Mouse (Mus musculus) midbrain, embryonic 14.5 days (tissue): ENCODE results near the gene Map2k5. TPM values are rescaled to one million over a fixed set of nuclear protein-coding genes. Genes with fewer than 3 reads are reported as not detected.

Source experiments
- ATAC-seq: fragments of 200-750 bp; cut with Nextera tagmentation; 2 replicates; pipeline ENCODE4 v1.8.0; 2017; ENCODE audit warnings: moderate number of reproducible peaks, moderate library complexity; ENCODE audit not compliant: low FRiP score, low TSS enrichment
- DNase-seq: peaks from one replicate; pipeline ENCODE4 v3.0.0-alpha.2; 2015
- H3K27ac ChIP-seq: fragments of 300-500 bp; sonication (generic); replicated peaks from 2 replicates; pipeline ENCODE4 v1.5.1; 2014; ENCODE audit warnings: mild to moderate bottlenecking, low read depth, low read length, moderate library complexity
- H3K27me3 ChIP-seq: fragments of 300-500 bp; sonication (generic); 2 replicates; pipeline ENCODE4 v1.6.1; 2014; ENCODE audit warnings: low read length, control low read depth, mixed read lengths; ENCODE audit not compliant: control insufficient read depth, insufficient read depth
- H3K36me3 ChIP-seq: fragments of 300-500 bp; sonication (generic); 2 replicates; pipeline ENCODE4 v1.6.1; 2014; ENCODE audit warnings: low read length, control low read depth; ENCODE audit not compliant: control insufficient read depth, insufficient read depth
- H3K4me1 ChIP-seq: fragments of 300-500 bp; sonication (generic); 2 replicates; pipeline ENCODE4 v1.6.1; 2014; ENCODE audit warnings: mild to moderate bottlenecking, antibody characterized with exemption, low read length, control low read depth; ENCODE audit not compliant: control insufficient read depth, insufficient read depth
- H3K4me2 ChIP-seq: fragments of 300-500 bp; sonication (generic); 2 replicates; pipeline ENCODE4 v1.6.1; 2014; ENCODE audit warnings: mild to moderate bottlenecking, low read length, moderate library complexity
- H3K4me3 ChIP-seq: fragments of 300-500 bp; sonication (generic); replicated peaks from 2 replicates; pipeline ENCODE4 v1.5.1; 2014; ENCODE audit warnings: low read depth, low read length
- H3K9ac ChIP-seq: fragments of 300-500 bp; sonication (generic); replicated peaks from 2 replicates; pipeline ENCODE4 v1.6.1; 2014; ENCODE audit warnings: mild to moderate bottlenecking, low read length, moderate library complexity
- H3K9me3 ChIP-seq: fragments of 300-500 bp; sonication (generic); 2 replicates; pipeline ENCODE4 v1.6.1; 2016; ENCODE audit warnings: low read length, control low read depth, mixed read lengths; ENCODE audit not compliant: control insufficient read depth
- WGBS: fragments of 180-500 bp; shearing (Covaris S2); extraction: QIAGEN DNeasy Blood & Tissue Kit; methylation state at CpG from one replicate; pipeline ENCODE4 v1.1.7; 2014; 5-methylcytosine and 5-hydroxymethylcytosine counted together
- polyA plus RNA-seq: library from polyadenylated mRNA; unstranded; fragments of >200 nt; fragmentation: Nextera tagmentation; extraction: Ambion mirVana; gene quantifications from 2 replicates; pipeline ENCODE4 v1.2.1, GENCODE M21; 2014

The Map2k5 gene
- polyA plus RNA-seq, 1 experiment from 2014 or later, result 43.9 TPM

- Histone ChIP-seq H3K4me1 (no peaks in the 10 kb centered on the region), H3K9me3 (no peaks in the 10 kb centered on the region), H3K9ac (no peak overlapping the region), H3K36me3 (0 out of 2 replicates have a peak, but pooled peaks cover 2% of the 10 kb centered on the region), H3K4me3 (no peak overlapping the region), H3K27me3 (0 out of 2 replicates have a peak, but pooled peaks cover 3% of the 10 kb centered on the region), H3K4me2 (no peak overlapping the region), H3K27ac (no peak overlapping the region)
- WGBS, result 79% methylated on average over 8 of the region's 8 CpGs
- ATAC-seq (no peak), DNase-seq (no peak)
Measured at GRCm38 (mm10) chr9:63163756-63164155, 213.9 kb downstream of the Map2k5 start.

DNA sequence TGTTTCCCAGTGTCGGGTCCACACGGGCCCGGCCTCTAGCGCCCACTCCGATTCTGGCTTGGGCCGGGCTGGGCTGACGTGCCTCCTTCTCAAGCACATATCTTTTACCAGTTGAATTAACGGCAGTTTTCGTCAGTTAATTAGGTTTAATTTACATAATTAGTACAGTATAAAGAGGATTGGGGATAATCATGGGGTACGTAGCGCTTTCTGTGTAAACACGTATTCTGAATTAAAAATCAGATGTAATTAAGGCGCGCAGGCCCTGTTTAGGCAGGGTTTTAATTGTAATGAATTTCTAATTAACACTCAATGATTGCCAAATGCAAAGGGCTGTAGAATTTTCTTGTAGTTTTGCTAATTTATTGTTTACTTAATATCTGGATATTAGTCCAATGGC lies 225.8 kb downstream of the Map2k5 start:
- H3K4me1 ChIP-seq, result peaks cover 16% of the 10 kb centered on the region
- ATAC-seq (no peak), DNase-seq (peak; percentile 25)
- H3K9me3 ChIP-seq, result no peaks in the 10 kb centered on the region
- H3K4me2 ChIP-seq, result no peak overlapping the region
- H3K27me3 ChIP-seq, result peaks cover 72% of the 10 kb centered on the region
- no peak overlapping the region for H3K4me3 ChIP-seq
- 17% methylated on average over 14 of the region's 14 CpGs for WGBS
- H3K27ac ChIP-seq, result no peak overlapping the region
- H3K9ac ChIP-seq, result no peak overlapping the region
- H3K36me3 ChIP-seq, result no peaks in the 10 kb centered on the region

DNA sequence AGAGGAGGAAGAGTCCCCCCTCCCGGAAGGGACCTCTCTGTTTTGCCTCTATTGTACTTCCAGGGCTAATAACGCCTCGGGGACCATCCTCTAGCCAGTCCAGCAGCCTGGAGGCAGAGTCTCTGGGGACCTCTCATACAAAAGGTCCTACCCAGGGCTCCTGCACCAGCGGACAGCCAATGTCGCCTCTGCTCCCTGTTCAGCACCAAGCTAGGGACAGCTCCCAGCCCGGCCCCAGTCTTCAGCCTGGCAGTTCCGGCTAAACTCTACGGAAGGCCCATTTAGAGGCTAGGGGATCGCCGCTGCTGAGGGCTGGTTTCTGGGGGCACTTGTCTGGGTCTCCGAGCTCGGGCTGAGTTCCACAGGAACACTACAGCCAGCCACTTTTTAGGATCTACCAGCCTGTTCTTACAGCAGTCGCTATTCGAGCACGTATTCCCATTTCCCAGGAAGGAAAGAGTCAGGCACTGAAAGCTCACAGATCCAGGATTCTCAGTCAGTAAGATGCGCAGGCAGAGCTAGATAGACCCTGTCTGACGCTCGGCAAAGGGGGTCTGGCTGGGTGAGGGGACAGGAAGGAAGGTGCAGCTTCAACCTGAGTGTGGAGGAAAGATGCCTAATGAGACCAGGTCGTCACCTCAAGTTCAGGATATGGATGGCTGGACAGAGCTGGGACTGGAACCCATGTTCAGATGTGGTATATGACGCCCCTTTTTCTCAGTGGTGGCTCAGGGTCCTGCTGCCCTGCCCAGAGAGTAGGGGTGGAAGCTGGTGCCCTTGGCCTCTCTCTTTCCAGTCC lies 226.4 kb downstream of the Map2k5 start:
- WGBS, result 2% methylated on average over 20 of the region's 20 CpGs
- Histone ChIP-seq H3K27ac (no peak overlapping the region), H3K27me3 (peaks cover 79% of the 10 kb centered on the region), H3K9me3 (no peaks in the 10 kb centered on the region), H3K36me3 (no peaks in the 10 kb centered on the region), H3K4me1 (peaks cover 16% of the 10 kb centered on the region), H3K9ac (no peak overlapping the region), H3K4me3 (no peak overlapping the region), H3K4me2 (no peak overlapping the region)
- DNase-seq (peak; percentile 74), ATAC-seq (no peak)

DNA sequence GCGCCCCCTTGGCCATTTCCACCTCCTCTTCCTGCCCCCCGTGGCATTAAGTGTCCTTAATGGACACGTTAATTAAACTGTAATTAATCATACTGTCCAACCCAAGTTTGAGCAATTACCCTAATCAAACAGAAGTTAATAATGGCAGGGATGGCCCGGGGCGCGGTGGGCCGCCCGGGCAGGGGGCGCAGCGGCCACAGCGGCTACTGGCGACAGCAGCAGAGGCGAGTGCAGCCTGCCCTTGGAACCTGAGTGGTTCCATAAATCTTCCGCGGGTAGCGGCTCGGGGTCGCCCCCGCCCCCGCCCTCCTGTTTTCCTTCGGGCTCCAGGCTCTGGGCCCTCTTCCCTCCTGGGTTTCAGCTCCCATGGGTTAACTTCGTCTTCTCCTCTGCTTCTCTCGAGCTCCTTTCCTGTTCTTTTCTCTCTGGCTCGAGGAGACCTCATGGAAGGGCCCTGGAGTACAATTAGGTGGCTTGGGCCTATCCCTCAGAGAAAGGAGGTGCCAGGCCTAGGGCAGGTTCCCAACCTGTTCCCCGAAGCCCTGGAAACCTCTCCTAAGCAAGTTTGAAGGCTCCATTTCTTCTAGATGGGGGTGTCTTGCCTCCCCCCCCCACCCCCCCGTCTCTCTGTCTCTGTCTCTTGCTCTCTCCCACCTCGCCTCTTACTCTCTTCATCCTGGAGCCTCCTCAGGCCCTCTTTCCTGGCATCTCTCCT lies 227.5 kb downstream of the Map2k5 start:
- ATAC-seq (no peak), DNase-seq (no peak)
- Histone ChIP-seq H3K9ac (no peak overlapping the region), H3K36me3 (no peaks in the 10 kb centered on the region), H3K4me3 (no peak overlapping the region), H3K9me3 (no peaks in the 10 kb centered on the region), H3K4me2 (peak overlapping the region; percentile 10; the same call in 1 of the 2 replicates), H3K27me3 (peaks cover 89% of the 10 kb centered on the region), H3K27ac (no peak overlapping the region), H3K4me1 (peaks cover 16% of the 10 kb centered on the region)
- WGBS, result 1% methylated on average over 27 of the region's 27 CpGs

DNA sequence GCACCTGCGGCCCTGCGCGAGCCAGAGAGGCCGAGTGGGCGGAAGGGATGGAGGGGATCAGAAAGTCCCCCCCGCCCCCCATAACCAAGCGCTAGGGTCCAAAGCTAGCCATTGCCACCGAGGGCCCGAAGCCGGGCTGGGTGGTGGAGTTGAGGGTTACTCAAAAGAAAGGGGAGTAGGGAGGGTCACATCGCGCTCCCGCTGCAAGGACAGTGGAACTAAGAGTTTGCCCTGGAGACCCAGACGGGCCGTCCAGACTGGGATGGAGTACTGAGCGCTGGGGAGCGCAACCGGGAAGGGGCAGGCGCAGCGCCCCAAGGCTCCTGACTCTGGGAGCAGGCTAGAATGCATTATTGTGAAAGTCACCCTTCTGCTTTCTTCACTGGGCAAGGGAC lies 228.3 kb downstream of the Map2k5 start:
- Histone ChIP-seq H3K4me3 (peak overlapping the region; percentile 38), H3K27me3 (peaks cover 96% of the 10 kb centered on the region), H3K27ac (no peak overlapping the region), H3K36me3 (no peaks in the 10 kb centered on the region), H3K4me1 (peaks cover 19% of the 10 kb centered on the region), H3K4me2 (peak overlapping the region; percentile 68), H3K9me3 (no peaks in the 10 kb centered on the region), H3K9ac (no peak overlapping the region; the same call in 1 of the 2 replicates)
- no peak for ATAC-seq
- peak; percentile 15 for DNase-seq
- under 1% methylated on average over 20 of the region's 20 CpGs for WGBS

- peak; percentile 49 for DNase-seq
- Histone ChIP-seq H3K4me1 (peaks cover 19% of the 10 kb centered on the region), H3K4me3 (peak within 1 kb of the TSS; percentile 38), H3K36me3 (no peaks in the 10 kb centered on the region), H3K9me3 (no peaks in the 10 kb centered on the region), H3K9ac (peak within 1 kb of the TSS; percentile 17; the same call in 1 of the 2 replicates), H3K27ac (0 out of 2 replicates have a peak within 1 kb of the TSS, but pooled peaks have one; percentile 17), H3K4me2 (peak within 1 kb of the TSS; percentile 68), H3K27me3 (peaks cover 98% of the 10 kb centered on the region)
- no peak for ATAC-seq
- WGBS, result 1% methylated on average over 76 of the region's 108 CpGs
Measured at GRCm38 (mm10) chr9:63148410-63149371, 229.0 kb downstream of the Map2k5 start, which contains the start of gene Skor1. TSS of gene Skor1 (minus strand) at chr9:63148961.

GRCm38 (mm10) chr9:63147786-63148409 lies 229.8 kb downstream of the Map2k5 start:
- WGBS, result under 1% methylated on average over 14 of the region's 14 CpGs
- Histone ChIP-seq H3K36me3 (no peaks in the 10 kb centered on the region), H3K4me2 (peak overlapping the region; percentile 68; the same call in 1 of the 2 replicates), H3K9ac (0 out of 2 replicates have a peak overlapping the region, but pooled peaks have one; percentile 17), H3K4me3 (peak overlapping the region; percentile 38; the same call in 1 of the 2 replicates), H3K9me3 (no peaks in the 10 kb centered on the region), H3K4me1 (peaks cover 19% of the 10 kb centered on the region), H3K27me3 (peaks cover 98% of the 10 kb centered on the region), H3K27ac (no peak overlapping the region)
- ATAC-seq (no peak), DNase-seq (peak; percentile 30)
